Mouse (Mus musculus): ENCODE data around the gene Zfp954.
A peak's percentile ranks its signal among the peaks of the same experiment; 100 is the strongest.
"Not testable (repeated sequence)": the region's sequence is repeated elsewhere in the genome, so short reads cannot be mapped to it uniquely, and the experiment has no call there.

The Zfp954 gene

DNA sequence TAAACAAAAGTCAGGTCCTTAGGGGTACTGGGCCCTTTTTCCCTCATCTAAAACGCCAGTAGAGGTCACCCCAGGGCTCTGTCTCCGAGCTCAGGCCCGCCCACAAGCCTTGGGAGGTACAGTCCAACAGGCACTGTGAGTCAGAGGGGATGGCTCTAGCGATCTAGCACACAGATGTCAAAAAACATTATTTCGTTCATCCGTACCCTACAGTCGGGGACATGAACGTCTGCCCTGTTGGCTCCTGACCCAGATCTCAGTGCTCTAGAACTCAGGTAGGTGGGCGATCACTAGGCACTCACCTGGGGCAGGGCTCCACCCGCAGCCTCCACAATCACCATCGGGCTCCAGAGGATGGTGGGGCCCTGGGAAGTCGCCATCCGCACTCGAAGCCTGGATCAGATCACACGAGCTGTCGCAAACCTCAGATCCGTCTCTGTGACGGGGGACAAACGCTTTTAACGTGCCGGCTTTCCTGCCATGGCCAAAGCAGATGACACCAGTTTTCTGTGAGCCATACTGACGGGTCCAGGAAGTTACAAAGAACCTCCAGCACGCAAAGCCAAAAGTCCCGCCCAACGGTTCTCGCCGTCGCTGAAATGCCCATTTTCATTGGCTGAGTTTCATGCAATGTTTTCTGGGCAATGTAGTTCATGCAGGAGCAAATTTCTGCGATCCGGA is at the start of gene Zfp954:
Gene Zfp954 (minus strand): TSS at position 568 of the 681 bp plus-strand sequence.
- DNase-seq (ENCODE audit: low spot score), result peak; percentile 57

DNA sequence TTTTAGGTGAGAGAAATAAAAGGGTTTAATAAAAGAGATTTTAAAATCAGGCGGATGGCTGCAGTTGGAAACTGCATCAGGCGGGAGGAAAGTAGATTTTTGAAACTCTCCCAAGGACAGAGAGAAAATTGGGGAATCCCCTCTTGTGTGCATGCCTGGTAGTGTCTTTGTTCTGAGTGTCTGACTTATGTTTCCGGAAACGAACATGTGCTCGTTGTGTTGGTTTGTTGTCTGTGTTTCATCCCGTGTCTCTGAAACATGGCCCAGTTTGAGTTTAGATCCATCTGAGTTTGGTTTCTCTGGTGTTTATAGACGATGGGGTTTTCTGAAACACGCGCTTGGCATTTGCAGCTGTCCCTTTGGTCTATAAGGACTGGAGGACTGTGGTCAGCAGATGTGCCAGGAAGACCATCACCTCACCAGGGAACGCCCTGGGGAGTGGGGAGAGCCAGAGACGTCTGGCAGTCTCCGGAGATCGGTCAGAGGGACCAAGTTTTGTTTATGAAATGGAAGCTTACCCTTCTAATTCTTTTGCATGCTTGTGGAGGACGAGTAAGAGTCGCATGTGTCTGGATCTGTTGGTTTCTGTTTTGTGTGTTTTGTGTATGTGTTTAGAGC is 24.8 kb upstream of the Zfp954 start:
- no peak for DNase-seq (ENCODE audit: low spot score)

DNA sequence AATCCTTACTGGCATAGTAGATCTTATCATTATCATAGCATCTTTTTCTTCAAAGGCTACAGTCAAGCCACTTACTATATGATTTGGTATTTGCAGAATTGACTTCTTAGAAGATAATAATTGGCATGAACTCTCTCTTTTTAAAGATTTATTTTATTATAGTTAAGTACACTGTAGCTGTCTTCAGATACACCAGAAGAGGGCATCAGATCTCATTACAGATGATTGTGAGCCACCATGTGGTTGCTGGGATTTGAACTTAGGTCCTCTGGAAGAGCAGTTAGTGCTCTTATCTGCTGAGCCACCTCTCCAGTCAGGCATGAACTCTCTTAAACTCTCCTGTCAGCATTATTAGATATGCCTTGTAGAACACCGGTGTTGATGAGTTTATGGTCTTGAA is 22.9 kb upstream of the Zfp954 start:
- no peak for DNase-seq (ENCODE audit: low spot score)

DNA sequence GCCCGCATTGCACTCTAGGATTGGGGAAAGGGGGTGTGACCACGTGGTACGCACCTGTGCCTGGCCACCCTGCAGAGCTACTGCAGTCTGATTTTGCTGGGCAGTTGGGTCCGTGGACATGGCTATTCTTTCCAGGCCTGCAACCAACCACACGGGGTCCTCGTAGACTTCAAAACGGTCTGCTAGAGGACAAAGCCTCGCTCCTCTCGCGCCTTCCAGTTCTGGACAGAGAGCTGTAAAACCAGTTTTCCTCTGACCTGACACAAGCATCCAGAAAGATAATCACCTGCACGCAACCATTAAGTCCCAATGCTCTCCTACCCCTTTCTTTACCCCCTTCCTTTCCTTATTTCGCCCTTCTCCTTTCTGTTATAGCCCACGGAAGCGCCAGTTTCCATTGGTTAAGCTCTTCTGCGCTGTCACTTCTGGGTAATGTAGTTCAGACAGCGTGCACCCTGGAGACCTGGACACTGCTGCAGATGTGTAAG is 15.1 kb upstream of the Zfp954 start, which contains the start of gene Zfp773:
Gene Zfp773 (minus strand): TSS at position 377 of the 488 bp plus-strand sequence.
- peak; percentile 21 for DNase-seq (ENCODE audit: low spot score)

DNA sequence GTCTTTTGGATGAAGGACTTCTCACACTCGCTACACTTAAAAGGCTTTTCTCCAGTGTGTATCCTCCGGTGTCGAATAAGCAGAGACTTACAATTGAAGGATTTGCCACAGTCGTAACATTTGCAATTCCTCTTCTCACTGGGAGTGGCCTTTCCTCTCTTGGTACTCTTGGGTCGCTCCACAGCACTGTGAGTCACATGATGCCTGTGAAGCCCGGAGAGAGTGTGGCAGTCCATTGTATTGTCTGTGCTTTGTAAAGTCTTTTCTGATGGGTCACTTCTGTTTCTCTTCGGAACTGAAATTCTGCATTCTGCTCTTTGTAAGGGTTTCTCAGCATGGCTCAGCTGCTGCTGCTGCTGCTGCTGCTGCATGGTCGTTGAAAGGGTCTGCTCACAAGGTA is 11.5 kb upstream of the Zfp954 start:
- DNase-seq (ENCODE audit: low spot score), result no peak

DNA sequence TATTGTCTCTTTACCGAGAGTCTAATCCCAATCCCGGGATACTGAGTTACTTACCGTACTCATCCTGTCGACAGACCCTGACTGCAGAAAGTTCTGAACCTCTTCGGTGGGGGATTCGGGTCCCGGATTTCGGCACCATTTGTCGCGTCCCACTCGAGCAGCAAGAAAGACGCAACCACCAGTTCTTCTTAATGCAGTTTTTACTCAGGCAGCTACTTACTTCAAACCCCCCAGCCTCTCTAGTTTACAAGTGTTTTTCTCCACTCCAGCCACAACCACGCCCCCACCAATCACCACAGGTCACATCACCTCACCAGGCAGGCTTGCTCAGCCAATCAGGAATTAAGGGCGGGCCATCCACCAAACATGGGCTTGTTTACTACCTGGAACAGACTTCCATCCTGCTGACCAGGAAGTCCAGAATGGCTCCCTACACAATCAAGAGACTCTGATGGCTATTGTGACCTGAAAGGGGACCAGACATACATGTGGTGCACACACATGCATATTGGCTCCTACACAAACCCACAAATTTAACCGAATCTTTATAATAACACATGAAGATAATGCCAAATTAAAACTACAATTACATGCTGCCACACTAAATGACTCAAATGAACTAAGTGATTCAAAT is 9.3 kb upstream of the Zfp954 start:
- DNase-seq (ENCODE audit: low spot score), result not testable (repeated sequence)

DNA sequence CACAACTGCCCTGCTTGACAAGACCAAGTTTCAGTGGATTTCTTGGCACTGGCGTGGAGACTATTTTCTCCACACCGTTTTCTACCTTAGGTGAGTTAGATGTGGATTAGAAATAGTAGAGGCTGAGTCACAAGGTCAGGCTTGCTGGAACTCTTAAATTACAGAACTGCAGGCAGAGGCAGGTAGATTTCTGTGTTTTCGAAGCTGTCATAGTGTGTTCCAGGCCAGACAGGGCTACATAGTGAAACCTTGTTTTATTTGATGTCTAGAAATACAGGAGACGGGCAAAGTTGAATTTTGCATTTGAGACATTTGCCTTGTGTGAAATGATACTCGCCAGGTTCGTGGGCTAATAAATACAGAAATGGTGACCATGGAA is 303 bp upstream of the Zfp954 start:
- no peak for DNase-seq (ENCODE audit: low spot score)

DNA sequence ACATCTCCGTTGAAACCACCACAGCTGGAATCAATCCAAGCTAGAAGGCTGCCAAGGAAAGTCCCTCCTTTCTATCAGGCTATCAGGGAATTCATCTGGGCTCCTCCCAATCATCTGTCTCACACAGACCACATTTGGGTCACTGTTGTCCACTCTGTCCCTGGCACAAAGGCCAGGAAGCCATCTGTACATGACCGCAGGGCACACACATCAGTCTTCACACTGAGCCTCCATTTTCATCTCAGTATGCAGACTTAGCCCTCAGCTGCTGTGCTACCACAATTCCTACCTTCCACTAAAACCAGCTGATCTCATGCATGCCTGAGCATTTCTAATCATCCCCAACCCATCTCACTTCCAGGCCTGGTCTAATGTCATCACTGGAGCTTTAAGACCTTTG is 2.8 kb downstream of the Zfp954 start:
- no peak for DNase-seq (ENCODE audit: low spot score)

DNA sequence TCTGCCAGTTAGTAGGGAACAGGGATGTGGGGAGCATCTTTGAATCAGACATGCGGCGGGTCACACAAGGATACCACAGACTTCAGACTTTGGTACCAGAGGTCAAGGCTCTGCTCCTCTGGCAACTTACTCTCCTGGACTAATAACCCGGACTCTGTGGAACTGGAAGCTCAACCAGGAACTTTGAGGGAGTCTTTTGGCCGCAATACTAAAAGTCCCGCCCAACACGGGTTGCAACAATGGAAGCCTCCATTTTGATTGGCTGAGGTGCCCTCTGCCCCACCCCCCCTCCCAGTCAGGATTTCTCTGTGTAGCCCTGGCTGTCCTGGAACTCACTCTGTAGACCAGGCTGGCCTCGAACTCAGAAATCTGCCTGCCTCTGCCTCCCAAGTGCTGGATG is 12.8 kb downstream of the Zfp954 start:
- no peak for DNase-seq (ENCODE audit: low spot score)
